Mouse (Mus musculus): ENCODE data around the gene N6amt1.

- TF ChIP-seq CTCF (IDR thresholded peaks at IDR 0.05; ENCODE audit: low read depth) (no peak), EP300 (IDR thresholded peaks at IDR 0.05; ENCODE audit: low read depth) (no peak)
Measured at GRCm38 (mm10) chr16:87320252-87320555, 33.8 kb upstream of the N6amt1 start.

Data from liver, embryonic 14.5 days (tissue).